8 mouse cellular contexts compared by ENCODE assay signal in the genomic region with DNA sequence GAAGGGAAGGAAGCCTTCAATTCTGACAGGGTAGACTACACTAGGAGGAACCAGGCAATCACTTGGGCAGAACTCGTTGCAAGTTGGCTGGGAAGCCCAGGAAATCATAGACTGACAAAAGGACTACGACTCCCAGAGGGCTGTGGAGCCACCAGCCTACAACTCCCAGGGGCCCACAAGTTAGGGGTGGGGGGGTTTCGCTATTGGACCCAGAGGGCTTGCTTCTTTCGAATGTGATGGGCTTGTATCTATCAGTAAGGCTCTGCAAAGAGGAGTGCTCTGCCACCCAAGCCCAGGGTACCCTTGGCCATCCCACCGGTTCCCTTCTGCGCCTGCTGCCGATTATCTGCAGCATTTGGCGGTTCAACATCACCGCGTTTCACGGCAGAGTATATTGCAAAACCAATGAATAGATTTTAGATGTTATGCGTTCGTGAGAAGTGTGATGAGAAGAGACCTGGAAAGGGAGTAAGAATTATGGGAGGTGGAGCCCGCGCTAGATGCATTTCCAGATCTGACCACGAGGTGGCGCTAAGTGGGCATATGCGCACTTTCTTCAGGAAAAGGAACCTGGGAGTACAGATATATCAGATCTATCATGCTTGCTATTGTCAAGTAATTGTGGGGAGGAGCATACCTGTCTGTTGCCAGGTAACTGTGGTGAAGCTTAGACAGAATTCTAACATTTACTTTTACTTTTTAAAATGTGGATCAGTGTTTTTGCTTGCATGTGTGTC. TPM values are rescaled to one million over a fixed set of nuclear protein-coding genes. Genes with fewer than 3 reads are reported as not detected.
DNase-seq lines count a peak whose midpoint lies in the region; ATAC-seq and TF ChIP-seq lines count a peak whose summit lies in the region.

No protein-coding gene starts in this region.

- H3K9ac ChIP-seq in embryonic facial prominence, embryonic 15.5 days: no peak overlapping the region
- H3K9ac ChIP-seq in kidney, embryonic 14.5 days (ENCODE audit: low read depth, low read length): peak overlapping the region; percentile 20; the same call in 1 of the 2 replicates
- H3K9ac ChIP-seq in limb, embryonic 14.5 days (ENCODE audit: low read depth, low read length, severe bottlenecking): peak overlapping the region; percentile 32; the same call in 1 of the 2 replicates
- H3K9ac ChIP-seq in midbrain, postnatal 0 days (replicated peaks; ENCODE audit: low read length, poor library complexity, severe bottlenecking): peak overlapping the region; percentile 69

- peak; percentile 81 to 82 for DNase-seq in B cell, adult 2 months
- DNase-seq in heart, embryonic 10.5 days (ENCODE audit: low spot score): peak; percentile 81
- DNase-seq in limb, embryonic 14.5 days (ENCODE audit: low spot score): peak; percentile 49
- peak; percentile 73 for DNase-seq in midbrain, postnatal 0 days (ENCODE audit: low spot score)
- DNase-seq in spleen, postnatal 36 days (ENCODE audit: low spot score in 2 of 2): peak; percentile 41 to 42

- H3K4me2 ChIP-seq in embryonic facial prominence, embryonic 15.5 days (replicated peaks): peak overlapping the region; percentile 39
- H3K4me2 ChIP-seq in kidney, embryonic 14.5 days (replicated peaks; ENCODE audit: low read depth, low read length): peak overlapping the region; percentile 45
- H3K4me2 ChIP-seq in limb, embryonic 14.5 days (replicated peaks; ENCODE audit: low read depth, low read length, severe bottlenecking): peak overlapping the region; percentile 27
- peak overlapping the region; percentile 61 for H3K4me2 ChIP-seq in midbrain, postnatal 0 days (ENCODE audit: low read depth, low read length, poor library complexity, severe bottlenecking)

- peak; percentile 95 for TF ChIP-seq CTCF in bone marrow macrophage, adult 2 months (IDR thresholded peaks at IDR 0.05; ENCODE audit: low read depth, low read length)
- peak; percentile 95 for TF ChIP-seq CTCF in midbrain, postnatal 0 days (IDR thresholded peaks at IDR 0.05)

- no peak overlapping the region for H3K4me3 ChIP-seq in bone marrow macrophage, adult 2 months (ENCODE audit: insufficient read depth, low read length)
- peak overlapping the region; percentile 25 for H3K4me3 ChIP-seq in embryonic facial prominence, embryonic 15.5 days (replicated peaks)
- H3K4me3 ChIP-seq in heart, embryonic 10.5 days: peak overlapping the region; percentile 54
- H3K4me3 ChIP-seq in kidney, embryonic 14.5 days (ENCODE audit: low read length): peak overlapping the region; percentile 30; the same call in 1 of the 2 replicates
- H3K4me3 ChIP-seq in limb, embryonic 14.5 days (replicated peaks; ENCODE audit: low read length): peak overlapping the region; percentile 16
- H3K4me3 ChIP-seq in midbrain, postnatal 0 days (ENCODE audit: low read depth, low read length): peak overlapping the region; percentile 42

- WGBS in embryonic facial prominence, embryonic 15.5 days: 10% methylated on average over 18 of the region's 18 CpGs
- 10% methylated on average over 18 of the region's 18 CpGs for WGBS in heart, embryonic 10.5 days
- 8% methylated on average over 18 of the region's 18 CpGs for WGBS in kidney, embryonic 14.5 days
- WGBS in limb, embryonic 14.5 days: 10% methylated on average over 18 of the region's 18 CpGs
- 10% methylated on average over 18 of the region's 18 CpGs for WGBS in midbrain, postnatal 0 days

- no peak for ATAC-seq in embryonic facial prominence, embryonic 15.5 days (ENCODE audit: insufficient number of reproducible peaks, low FRiP score, low TSS enrichment, low read depth)
- ATAC-seq in kidney, embryonic 14.5 days (ENCODE audit: low FRiP score, low TSS enrichment): peak; percentile 72
- ATAC-seq in limb, embryonic 14.5 days (ENCODE audit: low FRiP score, low read depth): no peak
- peak; percentile 89 for ATAC-seq in midbrain, postnatal 0 days (ENCODE audit: low FRiP score)

- TF ChIP-seq POLR2A in bone marrow macrophage, adult 2 months (IDR thresholded peaks at IDR 0.05; ENCODE audit: borderline replicate concordance, low read depth, low read length): no peak
- no peak for TF ChIP-seq POLR2A in limb, embryonic 14.5 days (IDR thresholded peaks at IDR 0.05; ENCODE audit: borderline replicate concordance, extremely low read depth, insufficient read depth, insufficient read length)

- H3K27ac ChIP-seq in bone marrow macrophage, adult 2 months (ENCODE audit: insufficient read depth, low read depth, low read length): no peak overlapping the region
- no peak overlapping the region for H3K27ac ChIP-seq in embryonic facial prominence, embryonic 15.5 days (replicated peaks)
- H3K27ac ChIP-seq in heart, embryonic 10.5 days: no peak overlapping the region
- H3K27ac ChIP-seq in kidney, embryonic 14.5 days (ENCODE audit: low read depth, low read length): no peak overlapping the region
- no peak overlapping the region for H3K27ac ChIP-seq in limb, embryonic 14.5 days (replicated peaks; ENCODE audit: low read depth, low read length)
- peak overlapping the region; percentile 71 for H3K27ac ChIP-seq in midbrain, postnatal 0 days (ENCODE audit: low read depth, low read length)

- H3K36me3 ChIP-seq in embryonic facial prominence, embryonic 15.5 days: no peaks in the 10 kb centered on the region
- H3K36me3 ChIP-seq in heart, embryonic 10.5 days: no peaks in the 10 kb centered on the region
- H3K36me3 ChIP-seq in kidney, embryonic 14.5 days (ENCODE audit: control insufficient read depth, insufficient read depth, low read length): no peaks in the 10 kb centered on the region
- H3K36me3 ChIP-seq in limb, embryonic 14.5 days (ENCODE audit: control insufficient read depth, insufficient read depth, low read length): no peaks in the 10 kb centered on the region
- H3K36me3 ChIP-seq in midbrain, postnatal 0 days (ENCODE audit: insufficient read depth, low read length): no peaks in the 10 kb centered on the region

- no peaks in the 10 kb centered on the region for H3K9me3 ChIP-seq in embryonic facial prominence, embryonic 15.5 days (replicated peaks)
- H3K9me3 ChIP-seq in heart, embryonic 10.5 days: no peaks in the 10 kb centered on the region
- no peaks in the 10 kb centered on the region for H3K9me3 ChIP-seq in kidney, embryonic 14.5 days (ENCODE audit: control insufficient read depth, low read length)
- H3K9me3 ChIP-seq in limb, embryonic 14.5 days (ENCODE audit: control insufficient read depth, low read length): no peaks in the 10 kb centered on the region
- no peaks in the 10 kb centered on the region for H3K9me3 ChIP-seq in midbrain, postnatal 0 days (ENCODE audit: low read length)

- peaks cover 5% of the 10 kb centered on the region; the same call in 1 of the 2 replicates for H3K4me1 ChIP-seq in bone marrow macrophage, adult 2 months (ENCODE audit: control insufficient read depth, insufficient read depth, low read length)
- H3K4me1 ChIP-seq in embryonic facial prominence, embryonic 15.5 days: no peaks in the 10 kb centered on the region
- H3K4me1 ChIP-seq in heart, embryonic 10.5 days: no peaks in the 10 kb centered on the region
- no peaks in the 10 kb centered on the region for H3K4me1 ChIP-seq in kidney, embryonic 14.5 days (ENCODE audit: control insufficient read depth, insufficient read depth, low read length)
- no peaks in the 10 kb centered on the region for H3K4me1 ChIP-seq in limb, embryonic 14.5 days (ENCODE audit: control insufficient read depth, insufficient read depth, low read length)
- no peaks in the 10 kb centered on the region for H3K4me1 ChIP-seq in midbrain, postnatal 0 days (ENCODE audit: insufficient read depth, low read length)

- H3K27me3 ChIP-seq in embryonic facial prominence, embryonic 15.5 days: no peaks in the 10 kb centered on the region
- no peaks in the 10 kb centered on the region for H3K27me3 ChIP-seq in heart, embryonic 10.5 days (ENCODE audit: insufficient read depth, poor library complexity, severe bottlenecking)
- H3K27me3 ChIP-seq in kidney, embryonic 14.5 days (ENCODE audit: control insufficient read depth, insufficient read depth, low read length): no peaks in the 10 kb centered on the region
- H3K27me3 ChIP-seq in limb, embryonic 14.5 days (ENCODE audit: control insufficient read depth, insufficient read depth, low read length): no peaks in the 10 kb centered on the region
- H3K27me3 ChIP-seq in midbrain, postnatal 0 days (ENCODE audit: insufficient read depth, low read length): no peaks in the 10 kb centered on the region

RNA-seq across cellular contexts. Expression of gene Zfp715, which starts 30.1 kb away (rescaled TPM):
- 29.9 and 33.0 TPM in 2 replicates for polyA plus RNA-seq in bone marrow macrophage, adult 2 months (2012; ENCODE audit: insufficient read depth, insufficient read length, missing spikeins)
- 12.5 and 13.0 TPM in 2 replicates for polyA plus RNA-seq in embryonic facial prominence, embryonic 15.5 days (2015; fragmentation: Nextera tagmentation; extraction: Ambion mirVana)
- polyA plus RNA-seq in heart, embryonic 10.5 days (2016; fragmentation: Nextera tagmentation; extraction: Ambion mirVana): 9.1 and 9.5 TPM in 2 replicates
- 9.0 and 14.7 TPM in 2 replicates for polyA plus RNA-seq in kidney, embryonic 14.5 days (2014; fragmentation: Nextera tagmentation; extraction: Ambion mirVana)
- polyA plus RNA-seq in limb, embryonic 14.5 days (2012; rRNA removed): 10.7 and 14.1 TPM in 2 replicates
- 16.2 and 17.9 TPM in 2 replicates for polyA plus RNA-seq in limb, embryonic 14.5 days (2014; fragmentation: Nextera tagmentation; extraction: Ambion mirVana)
- 25.8 and 33.1 TPM in 2 replicates for total RNA-seq in midbrain, postnatal 0 days (2014; rRNA removed)
- 16.5 and 17.1 TPM in 2 replicates for polyA plus RNA-seq in midbrain, postnatal 0 days (2015; fragmentation: Nextera tagmentation; extraction: Ambion mirVana)

Comparison
In these comparisons a context has a peak if more than half of its experiments do, and no peak if none do; other contexts are left out.
1. ATAC-seq: peak in kidney, embryonic 14.5 days (single experiment) and midbrain, postnatal 0 days (single experiment); none in embryonic facial prominence, embryonic 15.5 days (single experiment) and limb, embryonic 14.5 days (single experiment).
2. Peak in every context shown above with its lines, with median percentiles within 50 percentile points of each other: DNase-seq and H3K4me2 ChIP-seq.